Mouse (Mus musculus): ENCODE measurements around the gene Gm20538.

Gene Gm20538

GRCm38 (mm10) chr19:44535376-44535775, 17.3 kb downstream of the Gm20538 start:
- intact Hi-C loops (cut with DNase I) = no loop called here

DNA sequence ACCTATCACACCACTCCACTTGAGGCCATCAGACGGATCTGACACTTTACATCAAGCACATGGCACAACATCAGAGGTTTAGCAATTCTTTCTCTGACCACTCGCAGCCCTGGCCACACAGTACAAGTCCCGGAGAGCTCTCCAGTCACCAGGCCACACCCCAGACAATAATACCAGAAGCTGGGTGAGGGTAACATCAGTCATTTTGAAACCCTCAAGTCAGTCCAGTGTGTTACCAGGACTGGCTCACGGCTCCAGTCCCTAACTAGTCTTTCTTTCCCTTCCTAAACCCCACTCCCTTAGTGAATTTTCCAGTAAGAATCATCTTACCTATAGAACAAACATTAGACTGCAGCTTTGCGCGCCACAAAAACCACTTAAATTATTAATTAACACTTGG, 22.6 kb downstream of the Gm20538 start:
- intact Hi-C loops (cut with DNase I) = loop anchor here (5.0 kb wide), 1 partner anchor 53 kb away; no protein-coding TSS in a partner anchor

DNA sequence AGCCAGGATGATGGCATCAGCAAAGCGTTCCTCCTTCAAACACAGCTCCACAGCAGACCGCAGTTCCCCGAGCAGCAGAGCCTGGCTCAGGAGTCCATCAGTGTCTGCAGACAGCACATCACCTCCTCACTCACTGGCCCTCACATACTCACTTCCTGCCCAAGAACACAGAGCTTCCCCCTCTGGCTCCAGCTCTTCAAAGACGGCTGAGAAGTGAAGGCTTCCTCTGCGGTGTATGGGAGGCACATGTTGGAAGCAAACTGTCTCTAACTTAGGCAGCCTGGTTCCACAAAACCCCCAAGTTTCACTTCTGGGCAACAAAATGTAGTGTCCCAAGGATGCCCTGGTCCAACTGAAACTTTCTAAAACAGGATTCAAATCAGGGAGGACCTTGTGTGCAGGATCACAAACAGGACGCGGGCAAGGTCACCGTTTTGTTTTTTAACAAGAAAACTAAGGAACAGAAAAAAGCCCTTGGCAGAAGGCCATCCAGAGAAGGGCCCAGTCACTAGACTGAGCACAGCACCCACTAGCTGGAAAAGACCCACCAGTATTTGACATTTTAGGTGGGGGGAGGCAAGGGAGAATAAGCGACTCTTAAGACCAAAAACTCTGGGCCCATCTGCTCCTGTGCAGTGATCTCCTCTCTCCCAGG, 27.0 kb downstream of the Gm20538 start:
- intact Hi-C loops (cut with DNase I) = no loop called here

- intact Hi-C loops (cut with DNase I) = no loop called here
Observed at GRCm38 (mm10) chr19:44519152-44519551, 33.5 kb downstream of the Gm20538 start.

GRCm38 (mm10) chr19:44517996-44518768, 34.4 kb downstream of the Gm20538 start:
- intact Hi-C loops (cut with DNase I) = no loop called here

DNA sequence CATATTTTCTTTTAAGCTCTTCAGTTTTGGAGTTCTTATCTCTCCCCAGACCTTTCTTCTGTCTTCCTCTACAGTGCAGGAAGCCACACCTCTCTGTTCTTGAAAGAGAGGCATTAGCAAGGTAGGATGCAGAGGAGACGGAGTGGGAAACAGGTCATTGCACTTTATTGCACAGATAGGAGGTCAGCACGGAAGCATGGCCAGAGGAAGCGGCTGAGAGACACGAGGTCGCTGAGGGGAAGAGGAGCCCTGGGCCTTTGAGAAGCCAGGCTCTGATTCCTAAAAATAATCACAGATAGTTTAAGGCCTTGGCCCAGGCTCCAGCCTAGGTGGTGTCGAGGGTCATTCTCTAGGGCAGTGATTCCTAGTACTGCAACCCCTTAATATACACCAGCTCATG, 36.9 kb downstream of the Gm20538 start:
- intact Hi-C loops (cut with DNase I) = no loop called here

GRCm38 (mm10) chr19:44514521-44515451, 37.8 kb downstream of the Gm20538 start:
- intact Hi-C loops (cut with DNase I) = no loop called here

DNA sequence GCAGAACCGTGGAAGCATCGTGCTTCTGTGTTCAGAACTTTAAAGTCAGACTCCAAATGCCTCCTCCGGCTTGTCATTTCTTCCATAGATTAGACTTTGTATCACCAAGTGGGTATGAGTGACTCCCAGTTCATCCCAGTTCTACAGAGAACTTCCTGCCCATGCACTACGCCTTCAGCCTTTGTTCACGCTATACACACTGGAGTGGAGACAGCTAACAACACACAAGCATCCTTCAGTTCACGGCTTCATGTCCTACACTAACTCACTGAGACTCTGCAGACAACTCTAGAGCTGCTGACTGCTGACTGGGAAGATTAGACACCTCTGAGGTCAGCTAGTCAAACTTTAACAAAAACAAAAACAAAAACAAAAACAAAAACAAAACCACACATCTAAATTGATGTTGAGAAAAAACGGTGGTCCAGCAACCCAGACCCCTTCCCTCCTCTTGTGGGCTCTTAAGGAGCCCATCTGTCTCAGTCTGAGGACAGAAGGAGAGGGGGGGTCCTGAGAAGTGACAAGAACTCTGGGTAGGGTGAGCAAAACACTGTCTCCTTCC, 38.6 kb downstream of the Gm20538 start:
- intact Hi-C loops (cut with DNase I) = no loop called here

DNA sequence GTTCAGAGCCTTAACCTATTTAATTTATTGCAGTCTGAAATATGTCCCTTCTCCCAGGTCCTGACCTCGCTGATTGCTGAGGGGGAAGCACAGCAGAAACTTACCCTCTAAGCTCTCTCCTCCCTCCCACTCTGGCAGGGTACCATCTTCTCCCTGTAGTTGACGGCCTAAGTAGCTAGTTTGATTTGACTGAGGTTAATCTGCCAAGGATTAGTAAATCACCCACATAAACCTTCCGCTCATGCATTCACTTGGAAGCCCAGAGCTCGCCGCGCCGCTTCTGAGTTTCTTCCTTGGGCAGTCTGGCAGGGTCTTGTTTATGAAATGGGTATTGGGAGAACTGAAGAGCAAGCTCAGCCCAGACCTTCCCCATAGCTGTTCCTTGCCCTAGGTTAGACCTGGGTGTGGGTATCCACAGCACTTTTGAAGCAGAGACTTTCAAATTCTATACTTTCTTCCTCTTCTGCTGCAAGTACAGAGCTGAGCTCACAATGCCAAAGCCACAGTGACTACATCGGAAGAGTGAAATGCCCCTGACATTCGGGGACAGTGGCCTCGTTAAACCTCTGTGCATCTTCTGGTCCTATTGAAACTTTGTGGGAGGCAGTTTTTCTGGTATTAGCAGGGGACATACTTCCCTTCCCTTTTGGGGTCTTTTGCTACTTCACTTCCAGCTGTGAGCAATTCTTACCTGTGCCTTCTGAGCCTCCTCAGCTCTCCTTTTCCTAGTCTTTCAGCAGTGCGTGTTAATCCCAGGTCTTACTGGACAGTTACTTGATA, 39.4 kb downstream of the Gm20538 start:
- intact Hi-C loops (cut with DNase I) = no loop called here

DNA sequence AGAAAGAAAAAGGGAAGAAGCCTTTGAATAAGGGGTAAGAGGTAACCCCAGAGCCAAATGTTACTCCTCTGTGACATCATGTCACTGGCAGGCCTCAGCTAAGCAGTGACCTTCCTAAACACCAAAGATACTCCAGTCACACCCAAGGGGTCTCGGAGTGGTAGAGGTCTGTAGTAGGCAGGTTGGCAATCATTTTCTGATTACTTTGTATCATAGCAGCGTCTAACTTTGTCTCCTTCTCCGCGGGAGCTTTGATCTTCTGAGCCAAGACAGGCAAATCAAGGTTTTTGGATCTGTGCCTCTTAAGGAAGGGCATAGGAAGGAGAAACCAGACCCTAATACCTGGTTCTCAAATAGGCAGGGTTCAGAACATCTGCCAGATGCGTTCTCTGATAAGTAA, 40.0 kb downstream of the Gm20538 start:
- intact Hi-C loops (cut with DNase I) = no loop called here

GRCm38 (mm10) chr19:44511451-44512231, 41.0 kb downstream of the Gm20538 start:
- intact Hi-C loops (cut with DNase I) = no loop called here

DNA sequence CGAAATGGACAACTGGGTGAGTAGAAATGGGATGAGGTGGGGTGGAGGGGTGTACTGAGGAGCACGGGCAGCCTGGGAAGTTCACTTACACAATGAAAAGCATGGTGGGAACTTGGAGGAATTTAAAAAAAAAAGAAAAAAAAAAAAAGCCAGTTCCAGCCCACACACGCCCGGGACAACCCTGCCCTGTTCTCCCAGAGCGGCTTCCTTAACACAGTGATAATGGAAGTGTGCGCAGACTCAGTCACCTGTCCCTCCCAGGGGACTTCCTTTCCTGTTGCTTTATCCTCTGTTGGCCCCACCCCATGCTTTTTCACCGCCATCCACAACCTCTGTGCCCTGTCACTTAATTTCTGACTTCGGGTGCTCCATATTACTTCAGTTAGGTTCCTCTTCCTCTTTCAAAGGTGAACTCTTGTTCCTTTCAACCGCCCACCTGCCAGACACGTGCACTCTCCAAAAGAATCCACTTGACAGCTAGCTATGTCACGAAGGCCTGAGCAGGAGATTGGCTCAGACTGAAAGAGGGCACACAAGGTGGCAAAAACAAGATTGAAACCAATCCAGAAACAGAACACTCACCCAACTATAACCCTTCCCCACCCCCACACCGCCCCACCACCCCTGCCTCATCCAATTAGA, 42.0 kb downstream of the Gm20538 start:
- intact Hi-C loops (cut with DNase I) = no loop called here

GRCm38 (mm10) chr19:44502741-44503140, 49.9 kb downstream of the Gm20538 start:
- intact Hi-C loops (cut with DNase I) = loop anchor here (5.0 kb wide), 1 partner anchor 300 kb away; no protein-coding TSS in a partner anchor

DNA sequence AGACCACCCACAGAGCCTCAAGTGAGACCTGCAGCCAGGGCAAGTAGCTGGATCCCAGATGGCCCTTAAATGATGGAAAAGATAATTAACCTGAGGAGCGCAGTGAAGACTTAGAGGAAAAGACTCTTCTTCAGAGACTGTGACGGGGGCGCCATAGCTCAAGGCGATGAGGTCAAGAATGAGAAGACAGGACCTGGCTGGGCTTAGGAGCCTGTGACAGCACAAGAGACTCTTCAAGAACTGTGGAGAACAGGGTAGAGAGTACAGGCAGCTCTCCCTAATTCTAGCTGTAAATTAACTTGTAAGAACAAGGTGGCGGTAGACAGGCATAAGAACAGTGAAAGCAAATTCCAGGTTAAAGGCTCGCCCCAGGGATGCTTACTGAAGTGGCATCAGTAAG, 50.7 kb downstream of the Gm20538 start:
- intact Hi-C loops (cut with DNase I) = loop anchor here (5.0 kb wide), 1 partner anchor 300 kb away; no protein-coding TSS in a partner anchor

- intact Hi-C loops (cut with DNase I) = loop anchor here (5.0 kb wide), 1 partner anchor 302 kb away; no protein-coding TSS in a partner anchor
Observed at GRCm38 (mm10) chr19:44500240-44500639, 52.4 kb downstream of the Gm20538 start.

DNA sequence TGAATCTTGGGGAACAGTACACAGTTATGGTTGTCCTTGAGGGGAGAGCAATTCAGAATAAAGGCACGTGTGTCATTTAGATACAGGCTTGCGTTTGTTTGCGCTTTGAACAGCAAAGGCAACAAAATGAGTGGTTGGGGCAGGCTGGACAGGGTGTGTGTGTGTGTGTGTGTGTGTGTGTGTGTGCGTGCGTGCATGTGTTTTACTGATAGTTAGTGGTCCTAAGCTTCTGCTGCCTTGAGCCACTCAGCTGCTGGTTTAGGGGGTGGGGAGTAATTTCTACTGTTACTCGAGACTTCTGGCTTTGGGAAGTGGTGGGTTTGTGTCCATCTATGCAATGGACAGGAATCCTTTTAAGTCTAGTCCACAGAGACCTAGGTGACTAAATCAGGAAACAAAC, 53.7 kb downstream of the Gm20538 start:
- intact Hi-C loops (cut with DNase I) = no loop called here

GRCm38 (mm10) chr19:44496941-44497340, 55.7 kb downstream of the Gm20538 start:
- intact Hi-C loops (cut with DNase I) = no loop called here

- intact Hi-C loops (cut with DNase I) = no loop called here
Observed at GRCm38 (mm10) chr19:44496511-44496910, 56.1 kb downstream of the Gm20538 start.

All from adrenal gland (tissue).